Mouse (Mus musculus) ES-Bruce4 (cell line): ENCODE measurements around the gene Hdac4.

Experiments
- CTCF ChIP-seq: IDR thresholded peaks from one replicate; pipeline ENCODE4 v1.8.1; 2011; ENCODE audit warnings: low read depth, low read length
- EP300 ChIP-seq: IDR thresholded peaks from 2 replicates; pipeline ENCODE4 v1.6.1; 2011; ENCODE audit warnings: low read depth, low read length; ENCODE audit not compliant: insufficient read depth
- POLR2A ChIP-seq: IDR thresholded peaks from one replicate; pipeline ENCODE4 v1.8.1; 2011; ENCODE audit warnings: low read length; ENCODE audit not compliant: insufficient read depth

DNA sequence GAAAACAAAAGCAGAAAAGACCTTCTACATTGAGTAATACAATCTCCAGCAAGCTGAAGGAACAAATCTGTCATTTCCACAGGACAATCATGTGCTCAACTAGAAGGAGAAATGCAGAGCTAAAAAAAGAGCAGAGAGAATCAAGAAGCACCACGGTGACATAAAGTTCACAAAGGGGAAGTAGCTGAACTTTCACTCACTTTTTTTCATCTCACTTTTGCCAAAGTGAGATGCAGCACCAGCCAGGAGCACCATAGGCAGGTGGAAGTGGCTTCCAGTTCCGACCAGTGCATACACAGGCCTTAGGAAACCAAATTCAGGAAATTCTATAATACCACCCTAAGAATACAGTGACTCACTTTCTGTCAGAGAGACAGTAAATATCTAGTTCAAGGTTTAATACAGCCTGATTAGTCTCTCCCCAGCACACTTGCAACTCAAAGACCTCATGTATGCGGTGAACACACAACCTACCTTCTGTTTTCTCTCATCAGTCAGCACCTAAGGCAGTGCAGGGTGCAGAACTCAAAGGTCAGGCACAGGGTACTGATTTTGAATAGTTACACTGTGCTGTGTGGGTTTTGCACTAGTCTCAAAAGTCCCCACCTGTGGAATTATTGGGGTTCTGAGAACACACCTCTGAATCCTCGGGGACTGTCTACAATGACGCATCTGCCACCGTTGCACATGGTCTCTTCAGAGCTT is 112.5 kb downstream of the Hdac4 start:
- TF ChIP-seq CTCF: no peak
- no peak for TF ChIP-seq EP300
- no peak for TF ChIP-seq POLR2A
